Mouse (Mus musculus): Measurements from ENCODE around the gene Sfmbt1.

Gene Sfmbt1

DNA sequence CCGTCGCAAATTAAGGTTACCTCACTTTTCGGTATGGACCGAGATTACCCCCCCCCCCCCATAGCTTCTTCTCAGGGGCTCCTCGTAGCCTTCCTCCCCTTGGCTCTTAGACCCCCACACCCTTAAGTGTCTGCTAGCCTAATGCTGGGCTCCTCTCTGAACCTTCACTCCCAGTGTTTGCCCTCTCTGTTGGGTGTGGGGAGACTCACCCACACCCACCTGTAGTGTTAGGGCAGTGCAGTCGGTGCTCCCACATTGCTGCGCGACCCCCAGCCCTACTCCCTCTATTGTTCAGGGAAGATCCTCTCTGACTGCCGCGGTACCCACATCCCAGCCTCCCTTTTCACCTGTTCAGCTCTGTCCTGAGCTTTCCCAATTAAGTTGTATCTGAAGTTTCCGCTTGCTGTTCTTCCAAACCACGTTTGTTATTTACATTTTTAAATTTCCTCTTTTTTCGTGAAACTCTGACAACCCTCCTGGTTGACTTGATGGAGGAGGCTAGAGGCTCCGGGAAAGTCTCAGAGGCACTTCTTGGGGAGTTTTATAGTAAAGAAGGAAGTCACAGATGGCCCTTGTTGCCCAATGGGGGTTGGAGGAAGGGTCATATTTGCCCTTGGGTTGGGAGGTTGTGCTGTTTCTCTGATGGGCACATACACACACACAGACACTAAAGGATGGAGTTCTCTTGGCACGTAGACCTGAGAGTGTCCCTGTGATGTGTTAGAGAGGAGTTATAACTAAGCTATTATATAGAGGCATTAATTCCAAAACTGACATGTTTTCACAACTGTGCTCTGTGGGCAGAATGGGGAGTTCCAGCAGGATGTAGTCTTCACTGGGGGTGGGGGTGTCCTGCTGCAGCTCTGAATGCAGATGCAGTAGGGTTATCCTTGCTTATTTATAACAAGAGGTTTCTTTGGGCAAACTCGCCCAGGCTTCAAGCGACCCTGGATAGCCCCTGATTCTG lies 111.8 kb downstream of the Sfmbt1 start:
- DNase-seq = peak in 1 of 2 experiments; percentile 12

DNA sequence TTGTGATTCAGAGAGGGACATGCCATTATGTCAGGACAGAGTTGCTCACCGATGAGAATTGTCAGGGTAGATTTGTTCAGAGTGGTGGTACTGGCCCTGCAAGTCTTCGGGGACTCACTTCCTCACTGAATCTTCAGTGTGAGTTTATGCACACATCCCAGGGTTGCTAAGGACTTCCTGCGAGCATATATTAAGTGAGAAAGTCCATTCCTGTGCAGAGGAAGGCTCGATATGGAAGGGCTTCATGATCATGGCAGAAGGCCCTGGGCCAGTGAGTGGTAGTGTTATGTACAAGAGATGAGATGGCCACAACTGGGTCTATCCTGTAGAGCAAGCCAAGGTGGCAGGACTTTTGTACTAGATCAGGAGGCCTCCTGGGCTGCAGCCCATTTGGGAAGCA lies 112.8 kb downstream of the Sfmbt1 start:
- DNase-seq = no peak

DNA sequence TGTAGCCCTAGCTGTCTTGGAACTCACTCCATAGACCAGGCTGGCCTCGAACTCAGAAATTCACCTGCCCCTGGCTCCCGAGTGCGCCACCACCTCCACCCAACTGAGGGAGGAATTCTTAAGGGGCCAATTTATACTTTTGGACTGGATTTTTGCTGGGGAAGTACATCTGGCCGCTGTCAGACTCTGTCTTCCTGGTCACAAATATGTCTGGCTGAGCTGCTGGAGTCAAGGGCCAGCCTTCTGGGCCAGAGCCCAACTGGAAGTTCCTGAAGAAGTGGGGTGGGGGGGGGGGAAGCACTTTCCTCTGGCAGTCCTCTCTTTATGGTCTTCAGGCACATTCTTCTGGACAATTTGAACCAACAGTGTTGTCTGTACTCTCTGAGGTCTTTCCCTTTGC lies 113.4 kb downstream of the Sfmbt1 start:
- no peak for DNase-seq

DNA sequence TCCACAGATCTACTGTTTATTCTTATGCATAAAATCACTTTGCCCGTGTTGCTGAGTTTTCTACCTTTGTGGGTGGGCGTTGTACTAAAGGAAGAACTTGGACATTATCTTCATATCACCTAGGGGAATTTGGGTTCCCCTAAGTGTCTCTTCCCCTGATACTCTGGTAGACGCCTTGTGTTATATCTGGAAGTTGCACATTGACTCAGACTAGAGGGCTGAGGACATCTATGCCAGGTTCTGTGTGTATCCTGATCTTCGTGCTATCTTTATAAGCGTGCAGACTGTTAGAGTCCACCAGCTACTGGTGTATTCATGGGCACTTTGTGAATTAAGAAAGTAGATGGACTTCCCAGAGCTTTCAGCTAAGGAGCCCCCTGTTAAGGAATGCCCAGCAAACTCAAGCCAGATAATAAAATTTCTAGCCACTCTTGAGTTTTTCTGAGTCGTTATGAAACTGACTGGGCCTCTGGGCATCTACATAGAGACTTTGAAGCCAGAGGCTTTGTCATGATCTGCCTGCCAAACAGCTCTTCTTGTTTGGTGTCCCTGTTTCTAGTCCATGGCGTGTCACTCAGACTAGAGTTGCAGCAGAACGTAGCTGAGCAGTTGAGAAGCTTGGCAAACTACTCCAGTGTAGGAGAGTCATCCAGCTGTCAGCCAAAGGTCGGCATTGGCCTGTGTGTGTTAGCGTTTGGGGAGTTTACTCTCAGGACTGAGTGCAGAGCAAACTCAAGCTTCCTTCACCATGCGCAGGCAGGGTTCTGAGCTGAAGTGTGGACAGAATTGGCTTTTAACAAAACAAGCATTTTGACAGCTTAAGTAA lies 114.2 kb downstream of the Sfmbt1 start:
- DNase-seq = peak in 1 of 2 experiments; percentile 14

DNA sequence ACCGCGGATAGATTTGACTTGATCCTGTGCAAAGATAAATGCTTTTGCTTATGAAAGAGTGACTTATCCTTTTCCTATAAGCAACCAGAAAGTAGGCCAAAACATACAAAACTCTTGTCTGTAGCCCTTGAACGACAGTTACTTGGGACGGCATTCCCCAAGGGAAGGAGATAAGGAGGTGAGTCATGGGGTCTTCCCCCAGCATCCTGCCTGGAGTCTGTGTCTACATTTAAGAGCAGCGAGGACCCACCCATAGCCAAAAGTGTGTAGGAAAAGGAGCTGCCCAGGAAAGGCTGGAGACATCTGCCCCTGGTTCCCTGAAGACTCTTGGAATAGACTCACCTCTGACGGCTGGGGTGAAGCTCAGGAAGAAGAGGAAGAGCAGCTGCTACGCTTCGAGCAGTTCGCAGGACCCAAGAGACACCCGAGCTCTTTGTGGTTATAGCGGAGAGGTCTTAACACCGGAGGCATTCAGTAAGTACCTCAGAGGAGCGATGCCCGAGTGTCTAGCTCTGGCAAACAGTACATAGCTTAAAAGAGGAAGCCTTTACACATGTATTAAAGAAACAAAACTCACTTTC lies 122.9 kb downstream of the Sfmbt1 start:
- DNase-seq = no peak

DNA sequence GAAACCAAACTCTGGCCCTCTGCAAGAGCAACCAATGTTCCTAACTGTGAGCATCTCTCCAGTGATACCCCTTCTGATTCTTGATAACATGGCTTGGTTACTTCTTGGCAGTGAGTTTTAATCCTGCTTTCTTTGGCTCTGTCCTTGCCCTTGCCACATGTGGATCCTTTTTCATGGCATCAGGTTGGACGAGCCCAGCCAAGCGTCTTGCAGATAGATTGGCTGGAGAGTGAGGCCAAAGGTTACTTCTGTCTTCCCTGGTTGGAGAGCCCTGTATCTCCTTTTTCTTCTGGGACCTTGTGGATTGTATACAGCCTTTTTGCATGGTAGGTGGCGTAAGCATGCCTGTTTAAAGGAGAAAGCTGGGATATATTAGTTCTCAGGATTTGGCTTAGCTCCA lies 129.1 kb downstream of the Sfmbt1 start:
- DNase-seq = no peak

DNA sequence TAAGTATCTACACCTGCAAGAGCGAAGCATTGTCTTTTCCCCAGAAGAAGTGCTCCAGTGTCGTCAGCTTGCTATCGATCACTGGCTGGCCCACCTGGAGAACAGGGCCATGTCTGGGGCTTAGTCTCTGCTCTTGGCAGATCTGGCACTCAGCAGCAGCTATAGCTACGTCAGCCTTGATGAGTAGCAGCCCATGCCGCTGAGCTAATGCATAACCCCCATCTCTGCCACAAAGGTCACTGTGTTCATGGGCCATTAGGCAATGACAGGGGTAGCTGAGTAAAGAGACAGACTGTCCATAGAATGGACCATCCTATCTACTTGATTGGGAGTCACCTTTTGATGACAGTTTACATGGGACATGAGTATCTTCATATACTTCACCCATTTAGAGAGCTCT lies 135.9 kb downstream of the Sfmbt1 start:
- DNase-seq = no peak

DNA sequence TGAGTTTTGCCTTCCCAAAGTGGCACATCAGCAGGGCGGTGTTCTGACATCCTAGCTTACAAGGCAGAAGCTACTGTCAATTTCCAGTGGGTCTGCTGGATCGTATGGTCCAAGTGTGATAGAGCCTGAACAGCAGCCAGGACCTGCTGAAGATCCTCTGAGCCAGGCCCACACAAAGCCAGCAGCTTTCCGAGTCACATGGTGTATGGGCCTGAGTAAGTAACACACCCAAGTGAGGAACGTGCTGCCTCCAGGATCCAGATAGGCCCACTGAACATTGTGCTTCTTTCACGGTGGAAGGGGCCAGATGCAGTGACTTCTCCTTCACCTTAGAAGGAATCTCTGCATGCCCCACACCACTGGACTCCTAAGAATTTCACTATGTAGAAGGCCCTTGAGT lies 137.7 kb downstream of the Sfmbt1 start:
- DNase-seq = no peak

DNA sequence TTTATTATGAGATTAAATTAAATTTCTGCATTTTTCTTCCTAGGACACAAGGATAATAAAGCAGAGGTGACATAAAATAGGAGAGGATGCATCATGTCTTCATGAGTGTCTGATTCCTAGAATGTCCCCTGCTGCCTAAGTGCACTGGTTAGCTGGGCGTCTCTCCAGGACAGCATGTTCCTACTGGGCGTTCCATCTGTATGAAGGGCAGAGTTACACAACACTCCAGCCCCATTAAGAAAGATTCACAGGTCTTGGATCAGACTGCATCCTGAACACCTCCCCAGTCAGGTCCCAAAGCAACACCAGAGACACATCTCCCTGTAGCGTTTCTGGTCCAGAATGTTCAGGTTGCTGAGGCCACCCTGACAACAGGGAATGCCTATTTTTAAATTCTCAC lies 140.7 kb downstream of the Sfmbt1 start:
- peak; percentile 18 to 22 for DNase-seq

DNA sequence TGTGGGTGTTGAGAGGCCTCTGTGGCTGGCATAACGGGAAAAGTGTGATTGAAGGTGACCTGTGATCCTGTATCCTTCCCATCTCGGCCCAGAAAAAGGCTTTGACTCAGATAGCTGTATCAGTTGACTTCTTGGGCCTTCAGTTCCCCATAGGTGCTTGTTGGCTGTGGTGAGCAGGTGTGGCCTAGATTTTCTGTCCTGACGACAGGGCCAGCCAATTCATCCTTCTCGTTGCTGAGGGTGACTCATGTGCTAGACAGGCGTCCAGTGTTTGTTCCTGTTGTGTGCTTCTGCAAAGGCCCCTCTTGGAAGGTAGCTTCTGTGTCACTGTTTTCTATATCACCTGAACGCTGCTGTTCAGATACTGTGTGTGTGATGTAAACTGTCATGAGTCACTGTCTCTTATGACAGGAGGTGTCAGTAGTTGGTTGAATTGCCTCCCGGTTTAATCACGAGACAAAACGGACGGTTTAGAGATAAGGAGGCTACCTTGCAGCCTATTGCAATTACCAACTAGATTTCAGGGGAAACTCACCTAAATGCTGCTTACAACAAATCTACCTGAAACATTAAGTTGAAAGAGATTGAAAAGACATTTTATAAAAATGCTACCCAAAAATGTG lies 142.3 kb downstream of the Sfmbt1 start:
- peak in 1 of 2 experiments; percentile 12 for DNase-seq

DNA sequence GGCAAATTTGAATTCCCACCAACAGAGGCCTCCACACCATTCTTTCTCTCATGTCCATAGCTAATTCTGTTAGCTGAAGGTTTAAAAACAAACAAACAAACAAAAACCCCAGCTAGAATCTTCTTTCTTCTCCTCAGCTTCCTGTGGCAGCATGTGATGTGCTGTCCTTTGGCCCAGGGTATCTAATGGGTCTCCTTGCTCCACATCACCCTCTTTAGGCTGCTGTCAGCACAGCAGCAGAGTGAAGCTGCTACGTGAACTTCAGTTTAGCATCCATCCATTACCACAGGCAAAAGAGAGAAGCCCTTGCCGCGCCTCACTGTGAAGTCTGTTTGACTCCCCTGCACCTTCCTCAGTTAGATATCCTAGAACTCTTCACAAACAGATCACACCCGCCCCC lies 143.3 kb downstream of the Sfmbt1 start:
- DNase-seq = peak in 1 of 2 experiments; percentile 13

DNA sequence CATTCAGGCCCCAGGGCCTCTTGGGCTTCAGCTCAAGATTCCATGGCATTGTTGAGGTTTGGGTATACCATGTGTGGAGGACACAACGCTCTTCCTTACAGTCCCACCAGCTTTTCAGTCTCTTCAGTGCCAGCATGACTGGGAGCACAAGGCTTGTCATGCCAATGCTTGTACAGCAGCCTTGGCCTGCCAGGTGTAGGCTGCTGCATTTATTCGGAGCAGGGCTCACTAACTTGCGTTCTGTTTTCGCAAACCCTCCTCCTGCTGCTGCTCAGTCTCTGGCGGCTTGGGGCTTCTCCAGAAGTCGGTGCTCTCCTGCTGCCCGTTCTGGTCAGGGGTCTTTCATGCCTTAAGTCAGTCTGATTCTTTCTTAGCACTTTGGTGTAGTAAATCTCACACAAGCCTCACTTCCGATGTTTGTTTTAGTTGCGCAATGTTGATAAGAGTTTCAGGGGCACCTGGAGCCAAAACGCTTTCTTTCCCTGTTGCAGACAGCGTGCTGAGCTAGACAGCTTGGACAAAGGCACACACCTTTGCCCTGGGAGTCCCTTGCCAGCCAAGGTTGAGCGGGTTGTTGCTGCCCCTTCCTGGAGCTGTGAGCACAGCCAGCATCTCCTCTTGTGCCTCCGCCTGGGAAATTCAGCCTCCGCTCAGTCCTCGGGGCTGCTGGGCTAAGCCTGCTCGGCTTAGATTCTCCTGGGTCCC lies 146.9 kb downstream of the Sfmbt1 start:
- DNase-seq = peak in 1 of 2 experiments; percentile 12

DNA sequence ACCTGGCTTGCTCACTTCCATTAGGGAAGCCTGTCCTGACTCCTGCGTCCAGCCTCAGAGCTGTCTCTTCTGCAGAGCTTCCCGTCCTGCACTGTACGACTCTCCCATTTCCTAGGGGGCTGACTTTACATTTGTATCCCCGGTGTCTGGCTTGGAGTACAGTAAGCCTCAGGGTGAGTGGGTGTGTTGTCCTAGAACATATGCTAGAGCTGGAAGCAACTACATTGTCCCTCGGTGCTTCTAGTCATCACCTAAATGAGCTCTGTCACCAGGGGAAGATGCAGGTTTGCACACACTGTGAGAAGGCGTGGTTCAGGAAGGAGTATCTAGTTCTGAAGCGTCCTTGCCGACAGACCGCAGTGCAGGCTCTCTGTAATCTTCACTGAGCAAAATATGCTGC lies 147.7 kb downstream of the Sfmbt1 start:
- DNase-seq = no peak

DNA sequence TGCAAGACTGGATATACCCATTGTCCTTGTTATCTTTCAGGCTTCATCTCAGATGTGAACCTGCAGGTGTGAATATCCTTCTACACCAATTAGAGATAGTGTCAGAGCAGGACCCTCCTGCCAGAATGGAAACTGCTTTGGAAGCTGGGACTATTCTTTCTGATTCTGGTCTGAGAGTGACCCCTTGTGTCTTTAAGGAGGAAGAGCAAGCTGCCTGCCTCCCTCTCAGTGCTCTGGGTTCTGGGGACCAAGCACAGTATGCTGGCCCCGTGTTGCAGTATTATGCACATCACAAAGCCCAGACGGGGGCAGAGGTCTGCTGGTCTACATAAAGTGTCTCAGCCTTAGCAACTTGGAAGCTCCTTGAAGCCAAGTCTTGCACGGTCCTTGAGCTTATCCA lies 150.7 kb downstream of the Sfmbt1 start:
- peak; percentile 33 to 45 for DNase-seq

DNA sequence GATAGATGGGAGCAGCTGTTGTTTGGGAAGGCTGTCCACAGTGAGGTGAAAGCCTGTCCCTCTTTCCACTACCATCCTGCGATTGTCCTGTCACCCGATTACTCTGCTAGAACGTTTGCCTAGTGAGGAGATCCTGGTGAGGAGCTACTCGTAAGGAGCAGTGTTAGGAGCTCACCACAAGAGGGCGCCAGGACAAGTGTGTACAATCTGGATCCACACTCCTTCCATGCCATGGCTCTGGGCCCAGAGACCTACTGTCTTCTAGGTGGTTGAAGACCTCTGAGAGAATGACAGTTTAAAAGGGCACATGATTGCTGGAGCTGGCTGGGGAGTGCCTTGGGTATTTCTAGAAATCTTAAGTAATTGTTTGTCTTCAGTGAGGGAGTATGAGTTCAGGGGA lies 152.4 kb downstream of the Sfmbt1 start:
- DNase-seq = peak; percentile 90 to 92

DNA sequence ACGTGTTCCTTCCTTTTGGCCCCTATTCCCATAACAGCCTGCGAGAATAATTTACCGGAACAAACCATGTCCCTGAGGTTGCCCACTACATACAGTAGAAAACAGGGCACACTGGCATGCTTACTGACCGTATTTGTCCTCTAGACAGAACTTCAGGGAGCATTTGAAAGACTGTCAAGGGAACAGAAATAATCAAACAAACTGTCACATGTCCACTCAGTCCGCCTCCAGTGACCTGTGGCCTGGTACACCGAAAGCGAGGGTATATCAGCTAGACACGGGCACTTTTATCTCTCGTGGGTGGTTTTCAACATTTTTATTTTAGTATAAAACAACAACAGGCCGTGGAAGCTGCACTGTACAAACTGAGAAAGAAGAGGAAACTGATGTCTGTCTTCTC lies 154.2 kb downstream of the Sfmbt1 start:
- DNase-seq = no peak

DNA sequence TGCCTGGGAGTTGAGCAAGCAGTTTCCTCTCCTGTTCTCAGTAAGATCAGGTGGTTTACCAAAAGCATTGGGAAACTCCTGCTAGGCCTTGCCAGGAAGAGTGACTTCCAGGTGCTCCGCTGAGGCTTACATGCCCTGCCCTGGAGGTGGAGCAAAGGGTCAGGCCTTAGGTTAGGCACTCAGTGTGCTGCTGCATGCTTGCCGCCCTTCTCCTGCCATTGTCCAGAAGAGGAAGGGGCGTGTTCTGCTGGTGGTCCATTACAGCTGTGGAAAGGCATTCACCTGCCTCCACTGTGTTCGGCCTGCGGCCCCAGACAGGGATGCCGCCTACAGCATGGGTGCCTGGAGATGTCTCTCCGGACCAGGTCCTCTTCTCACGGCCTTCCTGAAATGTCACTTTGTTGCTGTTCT lies 154.7 kb downstream of the Sfmbt1 start:
- no peak for DNase-seq

DNA sequence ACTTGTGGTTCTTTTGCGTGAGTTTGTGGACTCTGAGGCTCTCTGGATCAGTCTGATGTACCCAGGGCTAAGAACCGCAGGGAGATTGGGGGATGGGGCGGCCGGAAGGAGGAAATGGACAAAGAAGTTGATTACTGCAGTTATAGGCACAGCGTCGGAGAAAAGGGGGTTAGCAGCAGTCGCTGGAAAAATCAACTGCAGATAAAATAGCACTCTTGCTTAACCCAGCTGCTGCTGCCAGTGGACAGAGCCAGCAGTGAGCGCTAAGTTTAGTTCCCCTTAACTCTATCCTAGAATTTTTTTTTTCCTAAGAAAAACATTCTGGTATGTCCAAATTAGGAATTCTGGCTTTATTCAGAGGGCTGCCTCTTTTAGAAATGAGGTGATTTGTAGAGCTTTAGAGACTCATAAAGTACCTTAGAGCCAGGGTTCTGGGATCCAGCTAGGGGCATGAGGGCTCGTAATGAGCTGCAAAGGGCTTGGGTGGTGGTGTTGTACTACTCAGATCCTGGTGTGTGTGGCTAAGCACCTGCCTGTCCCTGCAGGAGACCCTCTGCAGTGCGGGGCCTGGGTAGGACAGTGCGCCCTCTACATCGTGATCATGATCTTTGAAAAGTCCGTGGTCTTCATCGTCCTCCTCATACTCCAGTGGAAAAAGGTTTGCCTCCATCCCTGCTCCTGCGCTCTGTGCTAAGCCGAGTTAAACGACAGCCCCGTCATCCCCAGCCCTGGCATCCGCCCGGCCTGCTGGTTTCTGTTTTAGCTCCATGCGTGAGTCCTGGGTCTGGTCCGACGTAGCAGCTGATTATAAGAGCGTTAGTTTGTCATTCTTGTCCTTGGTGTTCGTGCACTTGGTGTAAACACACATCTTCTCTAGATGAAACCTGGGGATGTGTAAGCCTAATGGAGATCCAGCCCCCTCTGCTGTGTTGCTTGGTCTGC lies 155.8 kb downstream of the Sfmbt1 start:
- no peak for DNase-seq
